Mouse (Mus musculus) hindlimb bud, embryonic 11.5 days (tissue): ENCODE measurements around the gene Sipa1l1.

Experiments
- DNase-seq: peaks from one replicate; pipeline ENCODE4 v3.0.0-alpha.2; 2012; ENCODE audit warnings: low read depth, low spot score; ENCODE audit errors: extremely low spot score

Gene Sipa1l1

DNA sequence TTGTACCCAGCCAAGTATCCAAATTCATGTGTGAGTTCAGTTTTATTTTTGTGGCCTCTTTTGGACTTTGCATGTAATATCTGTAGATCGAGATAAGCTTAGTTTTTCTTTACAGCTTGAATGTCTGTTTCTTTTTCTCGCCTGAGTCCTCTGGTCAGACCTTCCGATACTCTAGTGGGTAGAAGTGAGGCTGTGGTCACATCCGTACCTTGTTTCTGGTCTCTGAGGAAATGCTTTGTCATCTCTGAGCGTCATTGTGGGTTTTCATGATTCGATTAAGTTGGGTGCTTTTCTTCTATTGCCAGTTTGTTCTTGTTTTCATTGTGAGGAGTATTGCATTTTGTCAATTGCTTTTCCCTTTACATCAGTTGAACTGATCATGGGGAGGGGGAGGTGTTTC lies 76.1 kb downstream of the Sipa1l1 start:
- no peak for DNase-seq

DNA sequence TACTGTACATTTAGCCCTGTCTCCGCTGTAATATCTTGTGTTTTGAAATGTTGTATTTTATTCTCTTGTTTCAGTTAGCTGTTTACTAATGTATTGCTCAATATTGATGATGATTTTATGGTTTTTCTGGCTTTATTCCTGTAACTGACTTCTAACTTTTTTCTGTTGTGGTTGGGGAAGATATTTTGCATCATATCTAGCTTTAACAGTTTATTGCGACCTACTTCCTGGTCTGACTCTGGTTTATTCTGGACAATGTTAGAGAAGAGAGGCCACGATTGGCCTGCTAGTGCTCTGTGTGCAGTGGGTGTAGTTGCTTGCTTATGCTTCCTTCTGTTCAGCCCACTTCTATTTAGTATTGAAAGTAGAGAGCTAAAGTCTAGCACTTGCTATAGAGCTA lies 77.3 kb downstream of the Sipa1l1 start:
- DNase-seq, result no peak

DNA sequence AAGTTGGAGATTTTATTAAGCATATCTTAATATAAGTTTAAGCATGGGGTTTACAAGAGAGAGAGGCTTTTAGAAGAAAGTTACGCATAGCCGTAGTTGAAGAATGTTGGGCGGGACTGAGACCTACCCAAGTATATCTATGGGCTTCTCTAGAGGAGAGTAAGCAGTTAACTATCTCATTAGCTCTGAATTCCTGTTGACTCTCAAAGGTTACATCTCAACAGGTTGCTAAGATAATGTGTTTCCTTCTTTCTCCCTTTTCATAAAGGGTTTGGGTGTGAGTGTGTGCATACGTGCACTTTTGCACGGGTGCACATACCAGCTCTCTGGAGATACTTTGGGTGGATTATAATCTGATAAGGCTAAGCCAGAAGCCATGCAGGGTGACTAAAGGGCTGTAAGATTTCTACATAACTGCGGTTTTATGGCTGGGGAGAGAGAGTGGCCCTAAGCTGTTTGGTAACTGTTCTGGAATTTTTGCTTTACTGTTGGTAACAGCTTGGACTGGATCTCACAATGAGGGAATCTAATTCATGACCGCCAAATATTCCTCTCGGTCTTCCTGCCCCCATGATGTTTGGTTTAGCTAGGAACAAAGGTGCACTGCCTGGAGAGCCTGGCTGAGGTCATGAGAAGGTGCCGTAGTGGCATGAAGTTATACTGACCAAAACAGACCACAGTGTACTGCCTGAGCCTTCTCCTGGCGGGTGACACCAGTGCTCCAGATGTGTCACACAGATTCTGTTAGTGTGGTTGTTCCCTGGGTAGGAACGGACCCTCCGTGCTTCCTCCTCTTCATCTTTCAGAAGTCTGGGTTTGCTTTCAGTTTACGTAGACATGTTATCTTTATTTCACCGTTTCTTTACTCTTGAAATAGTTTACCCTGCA lies 78.5 kb downstream of the Sipa1l1 start:
- DNase-seq, result no peak

DNA sequence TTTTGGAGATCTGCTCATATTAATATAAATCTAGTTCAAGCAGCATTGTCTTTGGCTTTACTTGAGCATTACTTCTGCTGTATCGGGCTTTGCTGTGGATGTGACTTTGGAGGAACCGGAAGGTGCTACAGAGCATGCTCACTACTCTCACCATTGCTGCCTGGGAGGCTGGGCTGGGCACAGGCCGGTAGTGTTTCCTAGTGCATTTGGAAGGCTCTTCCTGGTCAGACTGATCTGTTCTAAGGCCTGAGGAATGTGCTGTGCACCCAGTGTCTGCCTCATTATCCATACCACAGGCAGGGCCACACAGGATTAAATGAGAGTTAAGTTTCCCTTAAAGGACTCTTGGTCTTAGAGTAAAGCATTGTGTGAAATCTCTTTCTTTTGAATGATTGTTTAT lies 79.4 kb downstream of the Sipa1l1 start:
- DNase-seq, result no peak

DNA sequence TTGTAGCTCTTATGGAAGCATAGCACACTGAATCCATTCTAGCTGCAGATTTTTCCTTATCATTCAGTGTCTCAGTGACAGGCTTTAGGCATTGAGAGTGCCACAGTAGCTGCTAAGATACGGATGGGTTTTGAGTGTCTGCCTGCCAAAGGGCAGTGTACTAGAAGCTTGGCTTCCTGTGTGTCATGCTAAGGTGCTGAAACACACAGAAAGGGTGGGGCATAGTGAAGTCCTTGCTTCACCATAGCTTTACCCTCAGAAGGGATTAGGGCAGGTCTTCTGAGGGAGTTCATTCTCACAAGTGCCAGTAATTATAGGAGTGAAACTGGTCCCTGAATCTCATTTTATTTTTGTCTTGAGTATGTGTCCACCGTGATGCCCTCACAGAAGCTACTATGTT lies 82.2 kb downstream of the Sipa1l1 start:
- no peak for DNase-seq

DNA sequence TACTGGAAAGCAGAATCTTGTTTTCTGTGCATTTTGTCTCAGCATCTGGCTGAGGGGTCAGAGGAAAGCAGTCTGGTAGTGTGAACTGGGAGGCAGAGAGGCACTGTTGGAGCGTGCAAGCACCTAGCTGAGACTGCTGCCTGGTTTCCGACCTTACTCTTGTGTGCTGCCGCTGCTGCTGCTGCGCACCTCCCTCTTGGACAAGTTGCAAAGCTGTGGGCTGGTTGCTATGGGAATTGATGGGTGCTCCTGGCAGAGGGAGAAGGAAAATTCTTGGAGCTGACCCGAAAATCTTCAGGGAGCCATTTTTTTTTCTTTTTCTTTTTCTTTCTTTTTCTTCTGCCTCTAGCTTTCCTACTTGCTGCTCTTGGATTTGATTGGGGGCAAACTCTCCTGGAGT lies 85.0 kb downstream of the Sipa1l1 start:
- no peak for DNase-seq

DNA sequence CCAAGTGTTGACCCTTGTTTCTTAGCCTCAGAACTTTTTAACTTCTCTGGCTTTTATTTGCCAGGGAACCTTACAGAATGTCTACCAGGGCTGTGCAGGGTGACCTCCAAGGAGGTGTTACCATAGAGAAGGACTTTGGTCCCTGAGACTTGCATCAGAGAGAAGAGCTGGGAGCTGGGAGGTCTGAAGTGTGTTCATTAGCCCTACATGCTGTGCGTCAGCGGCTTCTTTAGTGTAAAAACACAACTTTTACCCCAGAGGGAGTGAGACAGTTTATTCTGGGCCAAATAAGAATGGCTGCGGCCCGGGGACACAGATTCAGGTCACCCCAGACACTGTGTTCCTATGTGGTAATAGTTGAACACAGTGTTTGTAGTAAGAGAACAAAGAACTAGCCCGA lies 86.9 kb downstream of the Sipa1l1 start:
- DNase-seq, result no peak

DNA sequence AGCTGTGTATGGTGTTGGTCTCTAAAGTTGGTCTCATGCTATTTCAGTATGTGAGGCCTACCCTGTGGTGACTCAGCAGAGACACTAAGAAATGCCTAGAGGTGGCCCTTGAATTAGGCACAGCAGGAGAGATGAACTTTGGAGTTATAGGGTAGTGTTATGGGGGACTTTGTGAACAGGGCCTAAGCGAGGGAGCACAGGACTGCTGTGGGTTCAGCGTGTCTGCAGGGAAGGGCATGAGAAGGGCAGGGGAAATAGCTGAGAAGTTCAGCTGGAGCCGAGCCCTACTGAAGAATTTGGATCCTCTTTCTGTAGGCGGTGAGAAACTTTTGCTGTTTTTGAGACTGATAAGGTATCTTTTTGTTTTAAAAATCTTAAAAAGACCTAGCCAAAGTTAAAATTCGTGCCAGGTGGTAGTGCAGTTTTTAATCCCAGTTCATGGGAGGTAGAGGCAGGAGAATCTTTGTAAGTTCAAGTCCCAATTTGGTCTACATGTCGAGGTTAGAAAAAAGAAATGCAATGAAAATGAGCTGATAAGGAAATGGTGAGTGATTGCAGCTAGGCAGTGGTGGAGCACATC lies 87.9 kb downstream of the Sipa1l1 start:
- no peak for DNase-seq

DNA sequence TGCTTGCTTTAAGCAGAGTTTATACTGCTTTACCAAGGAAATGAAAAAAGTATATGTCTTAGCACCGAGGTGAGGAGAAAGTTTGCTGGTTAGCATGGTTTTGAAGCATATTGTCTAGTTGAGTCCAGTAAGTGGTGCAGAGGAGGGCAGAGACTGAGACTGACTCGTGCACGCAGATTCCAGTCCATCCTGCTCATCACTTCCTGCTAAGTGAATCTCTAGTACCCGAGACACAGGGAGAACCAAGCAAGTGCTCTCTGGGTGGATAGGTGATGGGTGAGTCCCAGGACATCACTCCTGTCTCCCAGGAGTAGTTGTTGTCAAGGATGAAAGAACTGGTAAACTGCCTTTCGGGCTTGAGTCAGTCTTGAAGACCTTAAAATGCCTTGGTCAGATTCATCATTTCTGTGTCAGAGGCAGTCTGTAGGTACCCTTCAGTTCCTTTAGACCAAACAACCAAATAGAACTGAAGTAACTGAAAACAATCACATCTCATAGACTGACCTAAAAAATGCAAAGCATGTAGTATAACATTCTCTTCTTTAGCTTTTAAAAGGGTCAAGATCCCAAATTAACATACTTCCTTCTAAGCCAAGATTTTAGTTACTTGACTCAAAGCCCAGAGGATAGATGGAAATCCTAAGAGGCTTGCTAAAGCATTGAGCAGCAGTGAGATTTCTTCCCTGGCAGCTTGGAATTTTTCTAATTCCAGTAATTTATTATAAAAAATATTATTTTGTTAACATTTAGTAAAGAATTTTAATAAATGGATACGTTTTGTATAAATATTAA lies 89.1 kb downstream of the Sipa1l1 start:
- no peak for DNase-seq

DNA sequence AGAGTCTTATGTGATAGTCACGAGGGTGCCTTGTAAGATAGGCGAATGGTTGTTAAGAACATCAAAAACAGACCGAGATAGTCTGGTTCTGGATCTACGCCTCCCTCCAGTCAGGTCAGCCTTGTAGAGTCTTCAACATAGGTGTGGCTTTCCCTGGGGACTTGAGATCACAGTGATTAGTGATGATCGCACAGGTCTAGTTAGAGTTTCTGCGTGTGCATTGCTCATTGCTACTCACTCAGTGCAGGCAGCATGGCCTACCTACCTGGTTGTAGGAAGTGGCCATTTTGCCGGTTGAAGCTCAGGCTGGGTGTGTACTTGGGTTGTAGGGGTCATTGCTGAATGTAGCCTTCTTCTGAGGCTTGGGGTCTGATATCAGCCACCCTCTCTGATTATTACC lies 94.3 kb downstream of the Sipa1l1 start:
- no peak for DNase-seq

DNA sequence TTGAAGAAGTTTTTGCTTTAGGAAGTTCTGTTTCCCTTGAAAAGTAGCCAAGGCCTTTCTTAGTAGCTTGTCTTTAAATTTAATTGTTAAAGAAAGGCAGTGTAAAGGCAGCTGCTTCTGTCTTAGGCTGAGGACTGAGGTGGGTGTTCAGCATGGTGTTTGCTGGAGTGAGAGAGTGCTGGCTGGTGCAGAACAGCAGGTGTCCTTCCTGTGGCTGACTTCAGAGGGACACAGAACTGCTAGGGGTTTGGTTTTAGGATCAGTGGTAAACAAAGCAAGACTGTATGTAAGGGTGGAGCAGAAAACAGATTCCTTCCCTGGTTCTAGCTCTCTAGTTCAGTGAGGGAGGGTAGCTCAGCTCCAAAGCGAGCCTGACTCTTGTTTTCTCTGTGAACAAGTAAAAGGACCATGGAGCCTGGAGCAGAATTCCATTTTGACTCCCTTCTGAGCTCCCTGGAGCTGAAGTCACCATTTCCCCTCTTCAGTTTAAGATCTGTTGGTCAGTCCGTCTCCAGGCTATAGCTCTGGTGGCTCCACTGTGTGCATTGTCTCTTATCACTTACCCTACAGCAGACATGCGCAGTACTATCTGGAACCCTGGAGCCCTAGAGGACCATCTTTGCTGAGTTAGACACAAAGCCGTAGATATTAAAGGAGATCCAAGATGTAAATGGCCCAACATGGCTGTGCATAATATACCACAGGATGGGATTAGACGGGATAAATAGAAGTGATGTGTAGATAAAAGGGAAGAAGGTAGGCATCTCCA lies 95.1 kb downstream of the Sipa1l1 start:
- no peak for DNase-seq

DNA sequence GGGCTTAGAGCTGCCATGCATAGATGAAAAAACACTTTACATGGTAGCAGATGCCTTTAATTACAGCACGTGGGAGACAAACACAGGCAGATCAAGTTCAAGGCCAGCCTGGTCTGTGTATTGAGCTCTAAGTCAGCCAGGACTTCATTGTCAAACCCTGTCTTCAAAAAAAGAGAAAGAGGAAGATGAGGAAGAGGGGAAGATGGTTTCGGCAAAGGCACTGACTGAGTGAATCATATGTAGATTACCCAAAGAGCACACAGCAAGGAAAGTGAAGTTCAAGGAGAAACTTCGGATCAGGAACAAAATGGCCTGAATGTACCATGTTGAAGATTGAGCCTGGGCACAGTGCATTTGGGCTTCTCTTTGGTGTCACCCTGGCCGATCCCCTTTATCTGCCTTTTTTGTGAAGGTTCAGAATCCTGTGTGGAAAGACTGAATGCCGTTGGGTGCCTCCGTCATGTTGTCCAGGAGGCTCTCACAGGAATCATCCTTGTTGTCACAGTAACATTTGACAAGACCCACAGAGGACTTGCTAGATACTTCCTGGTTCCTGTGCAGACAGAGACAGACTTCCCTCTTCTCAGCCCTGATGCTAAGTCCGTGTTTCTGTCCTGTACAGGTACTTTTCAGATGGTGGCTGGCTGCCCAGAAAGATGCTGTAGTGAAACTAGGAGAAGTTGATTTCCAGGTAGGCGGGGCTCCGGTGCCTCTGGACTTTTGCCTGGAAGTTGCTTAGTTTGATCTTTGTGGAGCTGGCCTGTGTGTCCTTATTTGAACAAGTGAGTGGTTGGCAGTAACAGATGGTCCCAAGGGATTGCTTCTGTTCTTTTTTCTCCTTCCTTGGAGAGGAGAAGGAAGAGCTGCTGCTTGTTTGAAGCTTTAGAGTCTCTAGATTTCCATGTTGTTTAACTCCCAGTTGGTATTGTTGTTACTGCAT lies 96.5 kb downstream of the Sipa1l1 start:
- no peak for DNase-seq

DNA sequence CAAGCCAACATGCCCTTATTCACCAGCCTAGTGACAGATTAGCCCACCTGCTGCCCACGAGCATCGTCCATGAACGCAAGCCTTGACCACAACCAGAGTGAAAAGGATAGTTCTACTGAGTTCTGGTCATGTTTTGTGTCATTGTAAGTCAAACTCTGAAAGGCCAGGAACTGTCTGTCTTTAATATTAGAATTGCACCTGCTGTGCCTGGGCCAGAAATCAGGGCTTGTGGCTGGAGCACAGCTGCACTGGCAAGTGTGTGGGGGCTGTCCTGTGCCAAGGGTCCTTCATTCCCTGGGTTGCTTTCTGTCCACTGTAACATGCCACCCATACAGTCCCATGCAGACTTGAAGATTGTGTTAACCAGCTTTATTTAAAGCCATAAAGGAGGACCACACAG lies 102.3 kb downstream of the Sipa1l1 start:
- DNase-seq, result no peak

DNA sequence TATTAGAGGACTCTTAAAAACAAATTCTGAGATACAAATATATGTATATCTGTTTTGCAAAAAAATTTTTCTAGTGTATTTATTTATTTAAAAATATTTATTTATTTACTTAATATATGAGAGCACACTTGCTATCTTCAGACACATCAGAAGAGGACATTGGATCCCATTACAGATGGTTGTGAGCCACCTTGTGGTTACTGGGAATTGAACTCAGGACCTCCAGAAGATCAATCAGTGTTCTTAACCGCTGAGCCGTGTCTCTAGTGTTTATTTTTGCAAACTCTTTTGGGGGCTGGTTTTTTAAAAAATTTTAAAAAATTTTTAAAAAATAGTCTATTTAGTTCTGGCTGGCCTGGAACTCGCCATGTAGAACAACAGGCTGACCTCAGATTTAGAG lies 104.4 kb downstream of the Sipa1l1 start:
- DNase-seq, result no peak

DNA sequence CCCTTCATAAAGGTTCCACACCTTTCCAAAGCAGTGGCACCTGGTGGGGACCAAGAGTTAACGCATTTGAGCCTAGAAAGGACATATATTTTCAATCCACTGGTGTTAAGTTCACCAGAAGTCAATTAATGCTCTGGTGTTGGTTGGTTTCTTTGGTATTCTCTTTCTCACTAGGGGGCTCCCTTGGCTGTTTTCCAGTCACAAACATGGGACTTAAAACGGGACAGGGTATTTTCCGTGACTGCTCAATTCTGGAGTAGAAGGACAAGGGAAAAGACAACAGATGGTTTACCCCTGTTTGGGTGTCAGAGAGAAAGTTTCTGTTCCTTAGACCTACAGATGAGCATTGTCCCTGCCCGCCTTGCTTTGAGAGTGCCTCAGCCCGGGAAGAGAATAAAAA lies 105.5 kb downstream of the Sipa1l1 start:
- no peak for DNase-seq

DNA sequence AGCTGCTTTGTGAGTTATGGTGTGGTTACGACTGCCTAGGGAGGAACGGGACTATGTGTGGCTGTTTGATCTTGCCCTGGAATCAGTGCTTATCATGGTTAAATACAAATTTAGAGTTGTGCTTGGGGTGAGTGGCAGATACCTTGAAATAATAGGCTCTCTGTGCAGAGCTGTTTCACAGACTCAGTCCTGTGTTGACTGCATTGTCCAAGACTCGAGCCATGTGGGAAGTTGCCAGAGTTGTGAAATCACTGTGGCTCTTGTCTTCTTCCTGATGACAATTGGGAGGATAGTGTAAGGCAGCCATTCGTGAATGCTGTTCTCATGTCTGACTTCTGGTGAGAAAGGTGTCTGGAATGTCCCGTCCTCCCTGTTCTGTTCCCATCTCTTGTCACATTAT lies 106.6 kb downstream of the Sipa1l1 start:
- DNase-seq, result no peak

DNA sequence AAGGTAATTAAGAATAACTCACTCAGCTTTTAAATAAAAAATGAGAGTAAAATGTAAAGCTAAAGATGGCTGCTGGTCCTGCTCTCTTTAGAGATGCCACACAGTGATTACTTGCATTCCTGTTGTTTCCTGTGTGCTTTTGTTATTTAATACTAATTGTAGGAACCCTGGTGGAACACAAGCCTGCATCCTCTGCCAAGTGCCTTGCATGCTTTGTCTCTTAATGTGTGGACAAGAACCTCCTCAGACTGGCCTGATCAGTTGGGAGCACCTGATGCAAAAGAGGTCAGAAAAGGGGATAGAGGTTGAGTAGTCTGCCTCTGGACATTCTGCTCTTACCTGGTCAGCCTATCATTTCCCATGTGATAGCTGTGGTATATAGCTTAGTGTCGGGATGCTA lies 107.5 kb downstream of the Sipa1l1 start:
- DNase-seq, result peak; percentile 24

DNA sequence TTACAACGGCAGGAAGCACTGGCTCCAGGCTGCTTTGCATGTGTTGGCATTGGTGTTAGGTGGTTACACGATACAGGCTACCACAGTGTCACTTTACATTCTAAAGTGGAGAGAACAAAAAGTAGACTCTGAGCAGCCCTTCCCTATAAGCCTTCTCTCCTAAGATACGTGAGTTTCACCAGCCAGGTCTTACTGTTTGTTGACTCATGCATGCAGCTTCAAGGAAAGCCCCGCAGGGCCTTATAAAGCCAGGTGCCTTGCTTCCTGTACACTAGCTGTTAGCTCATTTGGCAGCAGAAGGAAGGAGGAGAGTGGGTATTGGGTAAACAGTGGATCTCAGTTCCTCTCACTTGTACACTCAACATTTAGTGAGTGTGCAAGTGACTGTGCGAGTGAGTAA lies 115.5 kb downstream of the Sipa1l1 start:
- DNase-seq, result no peak

DNA sequence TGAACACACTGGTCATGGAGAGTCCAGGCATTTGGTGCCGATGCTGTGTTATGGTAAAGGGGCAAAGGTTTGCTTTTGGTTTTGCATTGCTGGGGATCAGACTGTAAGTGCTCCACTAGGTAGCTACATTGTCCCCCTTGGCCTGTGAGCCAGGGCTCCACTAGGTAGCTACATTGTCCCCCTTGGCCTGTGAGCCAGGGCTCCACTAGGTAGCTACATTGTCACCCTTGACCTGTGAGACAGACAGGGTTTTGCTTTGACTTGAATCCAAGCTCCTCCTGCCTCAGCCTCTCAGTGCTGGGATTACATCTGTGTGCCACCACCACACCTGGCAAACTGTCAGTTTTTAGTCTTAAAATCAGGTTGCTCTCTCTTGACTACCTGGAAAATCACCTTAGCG lies 115.9 kb downstream of the Sipa1l1 start:
- DNase-seq, result no peak

DNA sequence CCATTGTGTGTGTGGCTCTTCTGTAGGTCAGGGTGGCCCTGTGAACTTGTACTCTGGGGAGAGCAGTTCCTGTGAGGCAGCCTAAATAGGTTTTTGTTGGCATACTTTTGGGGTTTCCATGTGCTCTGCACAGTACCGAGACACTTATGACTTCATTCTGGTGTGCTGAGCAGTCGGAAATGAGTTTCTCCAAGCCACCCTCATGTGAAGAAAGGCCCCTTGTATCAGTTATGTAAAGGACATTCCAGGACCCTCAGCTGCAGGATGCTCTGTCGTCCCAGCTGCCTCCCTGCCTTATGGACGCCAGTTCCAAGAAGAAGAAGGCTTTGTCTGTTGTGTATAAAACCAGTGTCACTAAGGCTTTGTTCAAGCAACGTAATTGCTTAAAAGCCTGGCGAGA lies 116.9 kb downstream of the Sipa1l1 start:
- DNase-seq, result no peak
